25 mouse cellular contexts compared by ENCODE assay signal in genomic region chr14:76922399-76922939, GRCm38 (mm10).
"Had no signal": no experiment of that assay in that cellular context is flagged by ENCODE, and none has a peak within 500 bp of the region (broad histone marks: within the 10 kb centered on the region; RNA-seq: fewer than 3 reads in every experiment).

No protein-coding gene starts in this region.

- ATAC-seq: hindbrain, postnatal 0 days; intestine, embryonic 16.5 days had no signal

- H3K4me3 ChIP-seq: heart, embryonic 13.5 days; heart, embryonic 15.5 days; hindbrain, embryonic 13.5 days; hindbrain, embryonic 15.5 days; kidney, embryonic 15.5 days; limb, embryonic 10.5 days; limb, embryonic 12.5 days had no signal

- H3K4me2 ChIP-seq: heart, embryonic 11.5 days; heart, embryonic 13.5 days; heart, embryonic 15.5 days; hindbrain, embryonic 13.5 days; hindbrain, embryonic 15.5 days; kidney, embryonic 15.5 days; limb, embryonic 12.5 days; liver, embryonic 11.5 days had no signal

- H3K27ac ChIP-seq: heart, embryonic 13.5 days; heart, embryonic 15.5 days; hindbrain, embryonic 13.5 days; hindbrain, embryonic 15.5 days; hindbrain, postnatal 0 days; kidney, embryonic 15.5 days; kidney, postnatal 0 days; limb, embryonic 10.5 days; limb, embryonic 12.5 days had no signal

- H3K9me3 ChIP-seq: heart, embryonic 13.5 days; heart, embryonic 15.5 days; hindbrain, embryonic 13.5 days; hindbrain, embryonic 15.5 days; kidney, embryonic 15.5 days; limb, embryonic 10.5 days; limb, embryonic 12.5 days had no signal

- H3K9ac ChIP-seq: heart, embryonic 13.5 days; heart, embryonic 15.5 days; hindbrain, embryonic 13.5 days; hindbrain, embryonic 15.5 days; kidney, embryonic 15.5 days; limb, embryonic 12.5 days had no signal

- H3K27me3 ChIP-seq: heart, embryonic 13.5 days; heart, embryonic 15.5 days; hindbrain, embryonic 13.5 days; hindbrain, embryonic 15.5 days; kidney, embryonic 15.5 days; limb, embryonic 12.5 days had no signal

- DNase-seq: gastrocnemius, postnatal 14 days; gastrocnemius, postnatal 36 days; heart, adult 18-20 months; heart, postnatal 14 days; heart, postnatal 36 days; kidney, adult 11 months; kidney, adult 2 months; kidney, adult 9 months; kidney, postnatal 14 days; kidney, postnatal 36 days; layer of hippocampus, adult 9-11 months; layer of hippocampus, postnatal 36 days; liver had no signal

- H3K4me1 ChIP-seq: heart, embryonic 15.5 days; hindbrain, embryonic 13.5 days; hindbrain, embryonic 15.5 days; limb, embryonic 10.5 days had no signal

- H3K36me3 ChIP-seq: heart, embryonic 13.5 days; heart, embryonic 15.5 days; hindbrain, embryonic 13.5 days; hindbrain, embryonic 15.5 days; kidney, embryonic 15.5 days; limb, embryonic 10.5 days; limb, embryonic 12.5 days had no signal
